Mouse (Mus musculus) bone marrow macrophage, adult 2 months (primary cell): ENCODE data around the gene Wbp1l. TPM values are rescaled to one million over a fixed set of nuclear protein-coding genes. Genes with fewer than 3 reads are reported as not detected.

Source experiments
- H3K27ac ChIP-seq: 2 replicates; pipeline ENCODE4 v1.5.1; 2012; ENCODE audit warnings: low read depth, low read length; ENCODE audit not compliant: insufficient read depth
- H3K4me1 ChIP-seq: 2 replicates; pipeline ENCODE4 v1.6.1; 2012; ENCODE audit warnings: low read length; ENCODE audit not compliant: control insufficient read depth, insufficient read depth
- H3K4me3 ChIP-seq: 2 replicates; pipeline ENCODE4 v1.5.1; 2012; ENCODE audit warnings: mild to moderate bottlenecking, low read length, moderate library complexity; ENCODE audit not compliant: insufficient read depth
- CTCF ChIP-seq: IDR thresholded peaks from 2 replicates; pipeline ENCODE4 v1.5.1; 2012; ENCODE audit warnings: low read depth, mild to moderate bottlenecking, low read length, moderate library complexity
- POLR2A ChIP-seq: IDR thresholded peaks from 2 replicates; pipeline ENCODE4 v1.6.1; 2012; ENCODE audit warnings: mild to moderate bottlenecking, low read depth, low read length, borderline replicate concordance
- polyA plus RNA-seq: library from polyadenylated mRNA; stranded (reverse); fragments of >200 nt; gene quantifications from 2 replicates; pipeline ENCODE4 v1.2.4, GENCODE M21; 2012; ENCODE audit not compliant: missing spikeins, insufficient read depth, insufficient read length

Gene Wbp1l
- polyA plus RNA-seq, 1 experiment: 56.5 TPM

- H3K27ac ChIP-seq: no peak overlapping the region
- TF ChIP-seq POLR2A (no peak), CTCF (no peak)
- H3K4me3 ChIP-seq: no peak overlapping the region
- peaks cover 7% of the 10 kb centered on the region for H3K4me1 ChIP-seq
Measured at GRCm38 (mm10) chr19:46643236-46643635, 44.4 kb downstream of the Wbp1l start.

GRCm38 (mm10) chr19:46644343-46644792, 45.5 kb downstream of the Wbp1l start:
- TF ChIP-seq CTCF (no peak), POLR2A (no peak)
- Histone ChIP-seq H3K4me3 (no peak overlapping the region), H3K27ac (no peak overlapping the region), H3K4me1 (peaks cover 17% of the 10 kb centered on the region)

- H3K4me1 ChIP-seq: peaks cover 20% of the 10 kb centered on the region
- TF ChIP-seq CTCF: no peak
- TF ChIP-seq POLR2A: no peak
- H3K4me3 ChIP-seq: no peak overlapping the region
- no peak overlapping the region for H3K27ac ChIP-seq
Measured at GRCm38 (mm10) chr19:46644793-46645602, 46.1 kb downstream of the Wbp1l start.

GRCm38 (mm10) chr19:46646041-46646481, 47.2 kb downstream of the Wbp1l start:
- Histone ChIP-seq H3K4me3 (no peak overlapping the region), H3K27ac (no peak overlapping the region), H3K4me1 (peaks cover 20% of the 10 kb centered on the region)

GRCm38 (mm10) chr19:46647254-46647653, 48.4 kb downstream of the Wbp1l start:
- TF ChIP-seq CTCF (no peak), POLR2A (no peak)
- Histone ChIP-seq H3K27ac (no peak overlapping the region), H3K4me3 (no peak overlapping the region), H3K4me1 (peaks cover 20% of the 10 kb centered on the region)

More at GRCm38 (mm10) chr19:46646041-46646481, 47.2 kb downstream of the Wbp1l start:
- TF ChIP-seq POLR2A: no peak
- TF ChIP-seq CTCF: no peak

GRCm38 (mm10) chr19:46647850-46648249, 49.0 kb downstream of the Wbp1l start:
- Histone ChIP-seq H3K4me1 (peaks cover 20% of the 10 kb centered on the region), H3K4me3 (no peak overlapping the region), H3K27ac (no peak overlapping the region)
- TF ChIP-seq POLR2A: no peak
- no peak for TF ChIP-seq CTCF

- Histone ChIP-seq H3K27ac (peak overlapping the region; percentile 49), H3K4me1 (peaks cover 24% of the 10 kb centered on the region), H3K4me3 (peak overlapping the region; percentile 3; the same call in 1 of the 2 replicates)
- TF ChIP-seq CTCF (no peak), POLR2A (no peak)
Measured at GRCm38 (mm10) chr19:46648565-46648964, 49.7 kb downstream of the Wbp1l start.

- TF ChIP-seq POLR2A (no peak), CTCF (no peak)
- no peak overlapping the region for H3K27ac ChIP-seq
- peaks cover 22% of the 10 kb centered on the region for H3K4me1 ChIP-seq
- no peak overlapping the region for H3K4me3 ChIP-seq
Measured at GRCm38 (mm10) chr19:46653188-46653587, 54.3 kb downstream of the Wbp1l start.

- Histone ChIP-seq H3K27ac (no peak overlapping the region), H3K4me3 (no peak overlapping the region), H3K4me1 (peaks cover 19% of the 10 kb centered on the region)
- no peak for TF ChIP-seq POLR2A
- TF ChIP-seq CTCF: no peak
Measured at GRCm38 (mm10) chr19:46653616-46654235, 54.8 kb downstream of the Wbp1l start.

GRCm38 (mm10) chr19:46655626-46656025, 56.7 kb downstream of the Wbp1l start:
- no peak overlapping the region for H3K27ac ChIP-seq

More at GRCm38 (mm10) chr19:46655626-46656025, 56.7 kb downstream of the Wbp1l start:
- TF ChIP-seq CTCF: no peak
- TF ChIP-seq POLR2A: no peak
- H3K4me1 ChIP-seq: peaks cover 9% of the 10 kb centered on the region
- no peak overlapping the region for H3K4me3 ChIP-seq
